Mouse (Mus musculus): ENCODE measurements at regions not wholly inside any gene's neighbourhood (a gene's known extent, or its start where the extent isn't known, plus 50 kb on each side); places are given as distances from the start of the nearest gene placed in this dataset.

DNA sequence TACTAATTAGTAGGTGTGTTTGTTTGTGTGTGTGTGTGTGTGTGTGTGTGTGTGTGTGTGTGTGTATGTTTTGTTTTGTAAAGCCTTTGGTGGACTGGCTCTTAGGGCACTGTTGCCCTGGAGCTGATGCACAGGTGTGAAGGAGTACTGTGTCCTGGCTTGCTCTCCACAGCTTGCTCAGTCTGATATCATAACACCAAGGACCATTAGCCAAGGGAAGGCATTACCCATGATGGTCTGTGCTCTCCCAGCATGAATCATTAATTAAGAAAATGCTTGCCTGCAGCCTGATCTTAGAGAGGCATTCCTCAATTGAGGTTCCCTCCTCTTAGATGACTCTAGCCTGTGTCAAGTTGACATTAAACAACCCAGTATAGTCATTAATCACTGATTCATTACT, 54.7 kb downstream of the Spry2 start:
- Histone ChIP-seq H3K4me1 (replicated peaks; ENCODE audit: low read depth, low read length) (peaks cover 16% of the 10 kb centered on the region), H3K36me3 (ENCODE audit: insufficient read depth, low read length) (no peaks in the 10 kb centered on the region), H3K9me3 (ENCODE audit: low read length) (0 out of 2 replicates have a peak, but pooled peaks cover 4% of the 10 kb centered on the region), H3K27me3 (ENCODE audit: insufficient read depth, low read length) (no peaks in the 10 kb centered on the region), H3K4me3 (replicated peaks; ENCODE audit: low read length) (no peak overlapping the region)
- TF ChIP-seq NANOG (IDR thresholded peaks at IDR 0.05; ENCODE audit: borderline replicate concordance, low read length): no peak
- no peak for TF ChIP-seq POU5F1 (IDR thresholded peaks at IDR 0.05; ENCODE audit: borderline replicate concordance, low read length)

DNA sequence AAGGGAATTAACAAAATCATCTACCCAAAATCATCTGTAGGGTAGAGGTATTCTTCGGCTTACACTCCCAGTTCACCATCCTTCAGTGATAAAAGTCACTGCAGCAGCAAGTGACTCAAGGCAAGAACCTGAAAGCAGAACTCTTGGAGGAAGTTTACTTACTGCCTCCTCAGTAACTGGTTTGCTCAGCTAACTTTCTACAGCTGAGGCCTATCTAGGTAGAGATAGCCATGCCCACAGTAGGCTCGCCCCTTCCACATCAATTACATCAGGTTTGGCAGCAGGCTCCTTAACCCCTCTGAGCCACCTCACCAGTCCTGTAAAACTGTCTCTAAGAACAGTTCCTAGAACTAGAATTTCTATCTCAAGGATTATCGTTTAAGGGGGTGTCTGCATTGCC, 59.1 kb downstream of the Spry2 start:
- H3K4me1 ChIP-seq (replicated peaks; ENCODE audit: low read depth, low read length): peaks cover 23% of the 10 kb centered on the region
- TF ChIP-seq POU5F1 (IDR thresholded peaks at IDR 0.05; ENCODE audit: borderline replicate concordance, low read length): no peak
- TF ChIP-seq NANOG (IDR thresholded peaks at IDR 0.05; ENCODE audit: borderline replicate concordance, low read length): no peak
- TF ChIP-seq CTCF (conservative IDR thresholded peaks at IDR 0.05; ENCODE audit: low read length): no peak
- no peaks in the 10 kb centered on the region for H3K36me3 ChIP-seq (ENCODE audit: insufficient read depth, low read length)
- no peak overlapping the region for H3K4me3 ChIP-seq (replicated peaks; ENCODE audit: low read length)
- 0 out of 2 replicates have a peak, but pooled peaks cover 4% of the 10 kb centered on the region for H3K9me3 ChIP-seq (ENCODE audit: low read length)
- no peaks in the 10 kb centered on the region for H3K27me3 ChIP-seq (ENCODE audit: insufficient read depth, low read length)

DNA sequence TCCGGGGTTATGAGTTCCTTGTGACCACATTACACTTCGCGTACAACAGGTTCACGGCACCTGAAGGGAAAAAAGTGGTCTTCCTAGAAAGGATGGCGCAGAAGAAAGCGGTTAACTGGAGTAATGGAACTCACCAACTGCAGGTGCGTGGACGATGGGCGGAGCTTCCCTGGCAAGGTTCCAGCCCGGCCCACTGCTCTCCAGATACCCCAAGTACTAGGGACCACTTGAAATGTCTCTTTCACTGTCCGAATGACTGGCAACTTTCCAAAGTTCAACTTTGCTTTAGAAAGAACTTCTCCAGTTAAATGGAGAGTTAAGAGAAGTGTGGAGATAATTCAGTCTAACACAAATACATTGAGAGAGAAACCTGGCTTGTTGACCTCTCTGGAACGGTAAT, 65.9 kb downstream of the Spry2 start:
- TF ChIP-seq NANOG (IDR thresholded peaks at IDR 0.05; ENCODE audit: borderline replicate concordance, low read length) (no peak), CTCF (conservative IDR thresholded peaks at IDR 0.05; ENCODE audit: low read length) (no peak), POU5F1 (IDR thresholded peaks at IDR 0.05; ENCODE audit: borderline replicate concordance, low read length) (no peak)
- H3K27me3 ChIP-seq (ENCODE audit: insufficient read depth, low read length): no peaks in the 10 kb centered on the region

DNA sequence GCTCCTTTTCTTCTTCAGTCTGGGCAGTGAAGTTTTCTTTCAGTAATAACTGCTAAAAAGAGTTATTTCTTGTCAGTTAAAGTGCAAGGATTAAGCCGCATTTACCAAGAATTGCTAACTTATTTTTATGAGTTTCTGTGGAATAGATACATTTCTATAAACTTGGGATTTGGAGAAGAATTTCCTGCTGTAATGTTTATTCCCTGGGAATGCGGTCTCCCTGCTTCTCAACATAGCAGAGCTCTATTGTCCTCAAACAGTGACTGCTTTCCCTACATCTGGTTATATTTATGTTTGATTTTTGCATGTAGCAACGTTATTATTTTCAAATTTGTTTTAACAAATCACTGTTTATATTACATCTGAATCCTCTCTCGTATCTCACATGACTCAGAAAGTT, 66.3 kb downstream of the Spry2 start:
- H3K36me3 ChIP-seq (ENCODE audit: insufficient read depth, low read length): no peaks in the 10 kb centered on the region
- TF ChIP-seq NANOG (IDR thresholded peaks at IDR 0.05; ENCODE audit: borderline replicate concordance, low read length): no peak
- TF ChIP-seq POU5F1 (IDR thresholded peaks at IDR 0.05; ENCODE audit: borderline replicate concordance, low read length): no peak
- no peak for TF ChIP-seq CTCF (conservative IDR thresholded peaks at IDR 0.05; ENCODE audit: low read length)
- no peak overlapping the region for H3K4me3 ChIP-seq (replicated peaks; ENCODE audit: low read length)
- no peaks in the 10 kb centered on the region for H3K27me3 ChIP-seq (ENCODE audit: insufficient read depth, low read length)
- no peaks in the 10 kb centered on the region for H3K9me3 ChIP-seq (ENCODE audit: low read length)
- peaks cover 14% of the 10 kb centered on the region for H3K4me1 ChIP-seq (replicated peaks; ENCODE audit: low read depth, low read length)

More for the DNA sequence above, 65.9 kb downstream of the Spry2 start:
- Histone ChIP-seq H3K4me1 (replicated peaks; ENCODE audit: low read depth, low read length) (peaks cover 14% of the 10 kb centered on the region), H3K4me3 (replicated peaks; ENCODE audit: low read length) (no peak overlapping the region), H3K36me3 (ENCODE audit: insufficient read depth, low read length) (no peaks in the 10 kb centered on the region), H3K9me3 (ENCODE audit: low read length) (no peaks in the 10 kb centered on the region)

DNA sequence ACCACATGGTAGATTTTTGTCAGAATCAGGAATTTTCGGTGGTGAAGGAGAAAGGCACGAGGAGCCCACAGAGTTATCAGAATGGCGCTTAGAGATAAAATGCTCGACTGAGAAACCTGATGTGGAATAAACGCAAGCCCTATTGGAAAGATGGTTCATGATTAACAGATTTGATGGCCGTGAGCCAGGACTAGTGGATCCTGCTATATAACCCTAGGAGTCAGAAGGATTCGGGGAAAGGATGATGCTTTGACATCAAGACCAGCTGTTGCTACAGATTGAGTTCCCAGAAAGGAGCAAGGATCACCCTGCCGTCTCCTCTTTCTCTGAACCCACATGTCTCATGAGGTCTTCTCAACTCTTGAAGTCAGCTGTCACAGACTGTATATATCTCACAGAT, 73.5 kb downstream of the Spry2 start:
- Histone ChIP-seq H3K27me3 (ENCODE audit: insufficient read depth, low read length) (0 out of 2 replicates have a peak, but pooled peaks cover 2% of the 10 kb centered on the region), H3K4me3 (replicated peaks; ENCODE audit: low read length) (no peak overlapping the region), H3K4me1 (replicated peaks; ENCODE audit: low read depth, low read length) (peaks cover 14% of the 10 kb centered on the region), H3K36me3 (ENCODE audit: insufficient read depth, low read length) (no peaks in the 10 kb centered on the region), H3K9me3 (ENCODE audit: low read length) (0 out of 2 replicates have a peak, but pooled peaks cover 3% of the 10 kb centered on the region)
- no peak for TF ChIP-seq CTCF (conservative IDR thresholded peaks at IDR 0.05; ENCODE audit: low read length)
- no peak for TF ChIP-seq NANOG (IDR thresholded peaks at IDR 0.05; ENCODE audit: borderline replicate concordance, low read length)
- TF ChIP-seq POU5F1 (IDR thresholded peaks at IDR 0.05; ENCODE audit: borderline replicate concordance, low read length): no peak

DNA sequence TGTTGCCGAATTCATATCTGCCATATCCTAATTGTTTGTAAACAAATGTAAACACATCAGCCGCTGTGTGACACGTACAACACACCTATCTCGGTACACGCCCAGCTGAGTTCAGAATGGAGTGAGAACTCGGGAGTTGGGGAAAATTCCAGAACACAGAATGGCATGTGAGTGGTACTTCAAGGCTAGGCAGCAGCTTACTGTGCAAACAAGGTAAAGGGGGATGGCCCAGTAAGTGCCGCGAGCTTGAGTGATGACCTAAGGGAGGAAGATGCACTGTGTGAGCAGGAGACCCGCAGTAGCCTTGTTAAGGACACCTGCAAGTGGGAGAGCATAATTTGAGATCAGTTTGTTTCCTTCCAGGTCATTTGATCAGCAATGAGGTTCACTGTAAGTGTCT, 74.0 kb downstream of the Spry2 start:
- Histone ChIP-seq H3K36me3 (ENCODE audit: insufficient read depth, low read length) (no peaks in the 10 kb centered on the region), H3K27me3 (ENCODE audit: insufficient read depth, low read length) (0 out of 2 replicates have a peak, but pooled peaks cover 2% of the 10 kb centered on the region), H3K4me1 (replicated peaks; ENCODE audit: low read depth, low read length) (peaks cover 14% of the 10 kb centered on the region), H3K4me3 (replicated peaks; ENCODE audit: low read length) (no peak overlapping the region), H3K9me3 (ENCODE audit: low read length) (0 out of 2 replicates have a peak, but pooled peaks cover 3% of the 10 kb centered on the region)
- no peak for TF ChIP-seq NANOG (IDR thresholded peaks at IDR 0.05; ENCODE audit: borderline replicate concordance, low read length)
- no peak for TF ChIP-seq CTCF (conservative IDR thresholded peaks at IDR 0.05; ENCODE audit: low read length)
- TF ChIP-seq POU5F1 (IDR thresholded peaks at IDR 0.05; ENCODE audit: borderline replicate concordance, low read length): no peak

DNA sequence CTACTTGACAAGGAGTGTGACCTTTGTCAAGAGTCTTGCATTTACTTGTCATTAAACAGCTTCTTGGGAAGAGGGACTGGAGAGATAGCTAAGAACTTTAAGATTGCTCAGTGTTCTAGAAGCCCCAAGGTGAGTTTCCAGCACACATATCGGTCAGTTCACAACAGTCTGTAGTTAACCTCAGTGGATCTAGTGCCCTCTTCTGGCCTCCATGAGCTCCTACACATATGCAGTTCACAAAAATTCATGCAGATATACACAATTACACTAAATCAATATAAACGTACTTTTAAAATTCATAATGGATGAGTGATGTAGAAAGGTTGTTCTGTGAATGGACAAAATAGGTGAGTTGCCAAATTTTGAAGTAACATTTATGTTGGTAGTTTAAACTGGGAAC, 77.1 kb downstream of the Spry2 start:
- no peak overlapping the region for H3K4me3 ChIP-seq (replicated peaks; ENCODE audit: low read length)
- H3K4me1 ChIP-seq (replicated peaks; ENCODE audit: low read depth, low read length): peaks cover 21% of the 10 kb centered on the region
- no peak for TF ChIP-seq POU5F1 (IDR thresholded peaks at IDR 0.05; ENCODE audit: borderline replicate concordance, low read length)
- TF ChIP-seq CTCF (conservative IDR thresholded peaks at IDR 0.05; ENCODE audit: low read length): peak; percentile 58
- H3K36me3 ChIP-seq (ENCODE audit: insufficient read depth, low read length): no peaks in the 10 kb centered on the region
- 0 out of 2 replicates have a peak, but pooled peaks cover 3% of the 10 kb centered on the region for H3K9me3 ChIP-seq (ENCODE audit: low read length)
- 0 out of 2 replicates have a peak, but pooled peaks cover 2% of the 10 kb centered on the region for H3K27me3 ChIP-seq (ENCODE audit: insufficient read depth, low read length)

DNA sequence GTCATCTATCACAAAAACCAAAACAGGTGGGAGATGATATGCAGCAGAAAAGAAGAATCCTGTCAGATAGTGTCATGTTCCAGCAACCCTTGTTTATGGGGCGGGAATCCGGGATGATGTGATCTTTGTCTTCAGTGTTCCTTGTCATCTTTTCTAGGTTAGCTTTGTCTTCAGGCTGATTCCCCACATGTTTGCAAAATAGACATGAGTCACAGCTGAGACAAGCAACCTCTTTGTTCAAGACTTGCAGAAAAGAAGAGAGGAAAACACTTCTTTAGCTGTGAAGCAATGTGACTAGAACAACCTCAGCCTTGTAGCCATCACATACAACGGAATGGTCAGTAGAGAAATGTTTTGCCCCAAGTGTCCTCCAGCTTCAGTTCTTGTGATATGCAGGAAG, 77.8 kb downstream of the Spry2 start:
- Histone ChIP-seq H3K36me3 (ENCODE audit: insufficient read depth, low read length) (no peaks in the 10 kb centered on the region), H3K27me3 (ENCODE audit: insufficient read depth, low read length) (0 out of 2 replicates have a peak, but pooled peaks cover 2% of the 10 kb centered on the region), H3K4me1 (replicated peaks; ENCODE audit: low read depth, low read length) (peaks cover 14% of the 10 kb centered on the region), H3K4me3 (replicated peaks; ENCODE audit: low read length) (no peak overlapping the region), H3K9me3 (ENCODE audit: low read length) (0 out of 2 replicates have a peak, but pooled peaks cover 3% of the 10 kb centered on the region)
- TF ChIP-seq POU5F1 (IDR thresholded peaks at IDR 0.05; ENCODE audit: borderline replicate concordance, low read length) (no peak), NANOG (IDR thresholded peaks at IDR 0.05; ENCODE audit: borderline replicate concordance, low read length) (no peak), CTCF (conservative IDR thresholded peaks at IDR 0.05; ENCODE audit: low read length) (no peak)

DNA sequence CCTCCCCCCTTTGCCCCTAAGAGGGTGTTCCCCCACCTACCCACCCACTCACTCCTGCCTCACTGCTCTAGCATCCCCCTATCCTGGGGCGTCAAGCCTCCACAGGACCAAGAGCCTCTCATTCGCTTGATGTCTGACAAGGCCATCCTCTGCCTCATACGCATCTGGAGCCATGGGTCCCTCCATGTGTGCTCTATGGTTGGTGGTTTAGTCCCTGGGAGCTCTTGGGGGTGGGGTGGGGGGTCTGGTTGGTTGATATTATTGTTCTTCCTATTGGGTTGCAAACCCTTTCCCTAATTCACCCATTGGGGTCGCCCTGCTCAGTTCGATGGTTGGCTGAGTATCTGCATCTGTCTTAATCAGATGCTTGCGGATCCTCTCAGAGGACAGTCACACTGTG, 79.1 kb downstream of the Spry2 start:
- Histone ChIP-seq H3K4me3 (replicated peaks; ENCODE audit: low read length) (no peak overlapping the region), H3K27me3 (ENCODE audit: insufficient read depth, low read length) (no peaks in the 10 kb centered on the region), H3K36me3 (ENCODE audit: insufficient read depth, low read length) (no peaks in the 10 kb centered on the region), H3K4me1 (replicated peaks; ENCODE audit: low read depth, low read length) (peaks cover 9% of the 10 kb centered on the region), H3K9me3 (ENCODE audit: low read length) (0 out of 2 replicates have a peak, but pooled peaks cover 3% of the 10 kb centered on the region)
- no peak for TF ChIP-seq NANOG (IDR thresholded peaks at IDR 0.05; ENCODE audit: borderline replicate concordance, low read length)
- TF ChIP-seq POU5F1 (IDR thresholded peaks at IDR 0.05; ENCODE audit: borderline replicate concordance, low read length): no peak
- TF ChIP-seq CTCF (conservative IDR thresholded peaks at IDR 0.05; ENCODE audit: low read length): no peak
